Mouse (Mus musculus) forebrain, embryonic 11.5 days (tissue): ENCODE results near the gene Tm9sf1. TPM values are rescaled to one million over a fixed set of nuclear protein-coding genes. Genes with fewer than 3 reads are reported as not detected.

Experiments used
- ATAC-seq: fragments of 200-750 bp; cut with Nextera tagmentation; replicated peaks from 2 replicates; pipeline ENCODE4 v1.8.0; 2017; ENCODE audit warnings: moderate TSS enrichment; ENCODE audit not compliant: low FRiP score
- DNase-seq: peaks from one replicate; pipeline ENCODE4 v3.0.0-alpha.2; 2017; ENCODE audit warnings: low spot score
- H3K27ac ChIP-seq: fragments of 300-500 bp; sonication (generic); 2 replicates; pipeline ENCODE4 v1.5.1; 2014; ENCODE audit warnings: low read depth, low read length
- H3K27me3 ChIP-seq: fragments of 300-500 bp; sonication (generic); 2 replicates; pipeline ENCODE4 v1.6.1; 2014; ENCODE audit warnings: mild to moderate bottlenecking, low read length, mixed read lengths; ENCODE audit not compliant: control insufficient read depth, insufficient read depth
- H3K36me3 ChIP-seq: fragments of 300-500 bp; sonication (generic); 2 replicates; pipeline ENCODE4 v1.6.1; 2014; ENCODE audit warnings: mild to moderate bottlenecking, low read length, moderate library complexity, mixed read lengths; ENCODE audit not compliant: control insufficient read depth, insufficient read depth
- H3K4me1 ChIP-seq: fragments of 300-500 bp; sonication (generic); replicated peaks from 2 replicates; pipeline ENCODE4 v1.6.1; 2014; ENCODE audit warnings: low read length, mixed read lengths; ENCODE audit not compliant: control insufficient read depth, insufficient read depth
- H3K4me2 ChIP-seq: fragments of 300-500 bp; sonication (generic); 2 replicates; pipeline ENCODE4 v1.6.1; 2014; ENCODE audit warnings: low read depth, mild to moderate bottlenecking, low read length, moderate library complexity, mixed read lengths; ENCODE audit not compliant: severe bottlenecking
- H3K4me3 ChIP-seq: fragments of 300-500 bp; sonication (generic); 2 replicates; pipeline ENCODE4 v1.5.1; 2014; ENCODE audit warnings: low read depth, low read length
- H3K9ac ChIP-seq: fragments of 300-500 bp; sonication (generic); 2 replicates; pipeline ENCODE4 v1.6.1; 2014; ENCODE audit warnings: low read length
- H3K9me3 ChIP-seq: fragments of 300-500 bp; sonication (generic); 2 replicates; pipeline ENCODE4 v1.6.1; 2016; ENCODE audit warnings: low read length, mixed read lengths; ENCODE audit not compliant: control insufficient read depth
- WGBS: fragments of 180-500 bp; shearing (Covaris S2); extraction: QIAGEN DNeasy Blood & Tissue Kit; methylation state at CpG from one replicate; pipeline ENCODE4 v1.1.7; 2014; 5-methylcytosine and 5-hydroxymethylcytosine counted together
- polyA plus RNA-seq: library from polyadenylated mRNA; unstranded; fragments of >200 nt; fragmentation: Nextera tagmentation; extraction: Ambion mirVana; gene quantifications from 2 replicates; pipeline ENCODE4 v1.2.1, GENCODE M21; 2014

Tm9sf1 gene
- polyA plus RNA-seq, 1 experiment from 2014 or later, result 77.1 TPM

- no peak for ATAC-seq
- Histone ChIP-seq H3K4me2 (peak overlapping the region; percentile 31; the same call in 1 of the 2 replicates), H3K9ac (peak overlapping the region; percentile 8; the same call in 1 of the 2 replicates), H3K36me3 (no peaks in the 10 kb centered on the region), H3K27ac (no peak overlapping the region), H3K4me1 (peaks cover 3% of the 10 kb centered on the region; the same call in 1 of the 2 replicates), H3K9me3 (no peaks in the 10 kb centered on the region), H3K27me3 (no peaks in the 10 kb centered on the region), H3K4me3 (peak overlapping the region; percentile 12)
- 54% methylated on average over 22 of the region's 22 CpGs for WGBS
- no peak for DNase-seq
Measured at GRCm38 (mm10) chr14:55618486-55619195, 25.0 kb downstream of the Tm9sf1 start.

GRCm38 (mm10) chr14:55617822-55618221, 25.8 kb downstream of the Tm9sf1 start, which contains the start of gene Rec8:
Gene Rec8 (plus strand): TSS chr14:55618037.
- no peaks in the 10 kb centered on the region for H3K9me3 ChIP-seq
- whole genome bisulfite sequencing, result 16% methylated on average over 21 of the region's 21 CpGs

GRCm38 (mm10) chr14:55616844-55617243, 26.8 kb downstream of the Tm9sf1 start:
- no peak overlapping the region for H3K27ac ChIP-seq
- DNase-seq, result no peak
- no peak overlapping the region for H3K9ac ChIP-seq
- H3K36me3 ChIP-seq, result no peaks in the 10 kb centered on the region
- 84% methylated on average over 2 of the region's 2 CpGs for WGBS
- H3K9me3 ChIP-seq, result no peaks in the 10 kb centered on the region
- H3K4me1 ChIP-seq, result peaks cover 3% of the 10 kb centered on the region; the same call in 1 of the 2 replicates
- H3K4me2 ChIP-seq, result no peak overlapping the region
- no peaks in the 10 kb centered on the region for H3K27me3 ChIP-seq
- ATAC-seq, result no peak
- no peak overlapping the region for H3K4me3 ChIP-seq

More at GRCm38 (mm10) chr14:55617822-55618221, 25.8 kb downstream of the Tm9sf1 start, which contains the start of gene Rec8:
- H3K4me2 ChIP-seq, result peak within 1 kb of the TSS; percentile 31; the same call in 1 of the 2 replicates
- DNase-seq, result peak; percentile 62
- H3K9ac ChIP-seq, result peak within 1 kb of the TSS; percentile 8; the same call in 1 of the 2 replicates
- peak within 1 kb of the TSS; percentile 12 for H3K4me3 ChIP-seq
- H3K27me3 ChIP-seq, result no peaks in the 10 kb centered on the region
- peak; percentile 67 for ATAC-seq
- peaks cover 3% of the 10 kb centered on the region; the same call in 1 of the 2 replicates for H3K4me1 ChIP-seq
- H3K36me3 ChIP-seq, result no peaks in the 10 kb centered on the region
- H3K27ac ChIP-seq, result no peak within 1 kb of the TSS

- WGBS, result 54% methylated on average over 2 of the region's 2 CpGs
- Histone ChIP-seq H3K4me2 (no peak overlapping the region), H3K9me3 (no peaks in the 10 kb centered on the region), H3K4me1 (peaks cover 3% of the 10 kb centered on the region; the same call in 1 of the 2 replicates), H3K9ac (no peak overlapping the region), H3K36me3 (no peaks in the 10 kb centered on the region), H3K4me3 (no peak overlapping the region), H3K27me3 (no peaks in the 10 kb centered on the region), H3K27ac (no peak overlapping the region)
- DNase-seq, result no peak
- ATAC-seq, result no peak
Measured at GRCm38 (mm10) chr14:55615876-55616275, 27.7 kb downstream of the Tm9sf1 start.

GRCm38 (mm10) chr14:55614565-55615178, 28.9 kb downstream of the Tm9sf1 start:
- Histone ChIP-seq H3K4me2 (no peak overlapping the region), H3K27ac (no peak overlapping the region), H3K36me3 (no peaks in the 10 kb centered on the region), H3K27me3 (no peaks in the 10 kb centered on the region), H3K9ac (no peak overlapping the region), H3K9me3 (no peaks in the 10 kb centered on the region), H3K4me1 (peaks cover 3% of the 10 kb centered on the region; the same call in 1 of the 2 replicates), H3K4me3 (no peak overlapping the region)
- no peak for ATAC-seq
- WGBS, result 85% methylated on average over 7 of the region's 7 CpGs
- no peak for DNase-seq

GRCm38 (mm10) chr14:55613346-55613745, 30.3 kb downstream of the Tm9sf1 start:
- H3K4me3 ChIP-seq, result no peak overlapping the region
- no peaks in the 10 kb centered on the region for H3K27me3 ChIP-seq
- H3K36me3 ChIP-seq, result no peaks in the 10 kb centered on the region
- no peaks in the 10 kb centered on the region for H3K9me3 ChIP-seq
- no peak overlapping the region for H3K27ac ChIP-seq
- DNase-seq (no peak), ATAC-seq (no peak)
- H3K9ac ChIP-seq, result no peak overlapping the region
- WGBS, result 83% methylated on average over 6 of the region's 6 CpGs
- H3K4me1 ChIP-seq, result no peaks in the 10 kb centered on the region
- H3K4me2 ChIP-seq, result no peak overlapping the region

- H3K27me3 ChIP-seq, result no peaks in the 10 kb centered on the region
- H3K4me2 ChIP-seq, result no peak overlapping the region
- 94% methylated on average over 6 of the region's 6 CpGs for WGBS
- no peaks in the 10 kb centered on the region for H3K9me3 ChIP-seq
- H3K9ac ChIP-seq, result no peak overlapping the region
- no peak for DNase-seq
- no peaks in the 10 kb centered on the region; the same call in 1 of the 2 replicates for H3K36me3 ChIP-seq
- H3K4me3 ChIP-seq, result no peak overlapping the region
- no peak for ATAC-seq
- no peaks in the 10 kb centered on the region; the same call in 1 of the 2 replicates for H3K4me1 ChIP-seq
- no peak overlapping the region for H3K27ac ChIP-seq
Measured at GRCm38 (mm10) chr14:55608339-55608738, 35.3 kb downstream of the Tm9sf1 start.

GRCm38 (mm10) chr14:55605743-55606459, 37.7 kb downstream of the Tm9sf1 start:
- no peak overlapping the region for H3K9ac ChIP-seq
- H3K9me3 ChIP-seq, result no peaks in the 10 kb centered on the region
- WGBS, result 92% methylated on average over 16 of the region's 16 CpGs
- H3K27me3 ChIP-seq, result no peaks in the 10 kb centered on the region
- H3K4me3 ChIP-seq, result no peak overlapping the region
- H3K4me1 ChIP-seq, result no peaks in the 10 kb centered on the region; the same call in 1 of the 2 replicates
- H3K36me3 ChIP-seq, result peaks cover 3% of the 10 kb centered on the region; the same call in 1 of the 2 replicates
- no peak for DNase-seq
- no peak for ATAC-seq
- no peak overlapping the region for H3K4me2 ChIP-seq
- H3K27ac ChIP-seq, result no peak overlapping the region
